Mouse (Mus musculus) liver, postnatal 0 days (tissue): ENCODE measurements around the gene Actb. TPM values are rescaled to one million over a fixed set of nuclear protein-coding genes. Genes with fewer than 3 reads are reported as not detected.
A peak's percentile ranks its signal among the peaks of the same experiment; 100 is the strongest.
"Not testable (repeated sequence)": the region's sequence is repeated elsewhere in the genome, so short reads cannot be mapped to it uniquely, and the experiment has no call there.

Experiments
- ATAC-seq: fragments of 200-750 bp; cut with Nextera tagmentation; 2 replicates; pipeline ENCODE4 v1.8.0; 2017; ENCODE audit warnings: mild to moderate bottlenecking, moderate library complexity
- DNase-seq: peaks from one replicate; pipeline ENCODE4 v3.0.0-alpha.2; 2016
- H3K27ac ChIP-seq: fragments of 300-500 bp; sonication (generic); 2 replicates; pipeline ENCODE4 v1.5.1; 2014; ENCODE audit warnings: antibody characterized with exemption, moderate library complexity, mild to moderate bottlenecking, low read depth
- H3K27me3 ChIP-seq: fragments of 300-500 bp; sonication (generic); 2 replicates; pipeline ENCODE4 v1.6.1; 2014; ENCODE audit warnings: low read length, control low read depth, mixed read lengths; ENCODE audit not compliant: insufficient read depth
- H3K36me3 ChIP-seq: fragments of 300-500 bp; sonication (generic); replicated peaks from 2 replicates; pipeline ENCODE4 v1.6.1; 2014; ENCODE audit warnings: mild to moderate bottlenecking, control low read depth, low read length, moderate library complexity, mixed read lengths; ENCODE audit not compliant: insufficient read depth
- H3K4me1 ChIP-seq: fragments of 300-500 bp; sonication (generic); 2 replicates; pipeline ENCODE4 v1.6.1; 2014; ENCODE audit warnings: antibody characterized with exemption, mild to moderate bottlenecking, control low read depth; ENCODE audit not compliant: insufficient read depth
- H3K4me2 ChIP-seq: fragments of 300-500 bp; sonication (generic); 2 replicates; pipeline ENCODE4 v1.6.1; 2014; ENCODE audit warnings: low read depth, mild to moderate bottlenecking, low read length, moderate library complexity, mixed read lengths
- H3K4me3 ChIP-seq: fragments of 300-500 bp; sonication (generic); 2 replicates; pipeline ENCODE4 v1.5.1; 2014; ENCODE audit warnings: low read depth, low read length
- H3K9ac ChIP-seq: fragments of 300-500 bp; sonication (generic); replicated peaks from 2 replicates; pipeline ENCODE4 v1.6.1; 2014; ENCODE audit warnings: mild to moderate bottlenecking, moderate library complexity
- H3K9me3 ChIP-seq: fragments of 300-500 bp; sonication (generic); 2 replicates; pipeline ENCODE4 v1.6.1; 2016; ENCODE audit warnings: mild to moderate bottlenecking, control low read depth, low read length, mixed read lengths
- CTCF ChIP-seq: sonication (generic); IDR thresholded peaks from 2 replicates; pipeline ENCODE4 v1.5.1; 2016; ENCODE audit warnings: antibody characterized with exemption, low read depth
- EP300 ChIP-seq: IDR thresholded peaks from 2 replicates; pipeline ENCODE4 v1.6.1; 2016; ENCODE audit warnings: antibody characterized with exemption, low read depth, mild to moderate bottlenecking
- WGBS: fragments of 180-500 bp; shearing (Covaris S2); extraction: QIAGEN DNeasy Blood & Tissue Kit; methylation state at CpG from one replicate; pipeline ENCODE4 v1.1.7; 2014; ENCODE audit not compliant: insufficient replicate concordance; 5-methylcytosine and 5-hydroxymethylcytosine counted together
- polyA plus RNA-seq: library from polyadenylated mRNA; unstranded; fragments of >200 nt; fragmentation: Nextera tagmentation; extraction: Ambion mirVana; gene quantifications from 2 replicates; pipeline ENCODE4 v1.2.1, GENCODE M21; 2015

The Actb gene
- polyA plus RNA-seq, 1 experiment from 2014 or later = 7,738 TPM

DNA sequence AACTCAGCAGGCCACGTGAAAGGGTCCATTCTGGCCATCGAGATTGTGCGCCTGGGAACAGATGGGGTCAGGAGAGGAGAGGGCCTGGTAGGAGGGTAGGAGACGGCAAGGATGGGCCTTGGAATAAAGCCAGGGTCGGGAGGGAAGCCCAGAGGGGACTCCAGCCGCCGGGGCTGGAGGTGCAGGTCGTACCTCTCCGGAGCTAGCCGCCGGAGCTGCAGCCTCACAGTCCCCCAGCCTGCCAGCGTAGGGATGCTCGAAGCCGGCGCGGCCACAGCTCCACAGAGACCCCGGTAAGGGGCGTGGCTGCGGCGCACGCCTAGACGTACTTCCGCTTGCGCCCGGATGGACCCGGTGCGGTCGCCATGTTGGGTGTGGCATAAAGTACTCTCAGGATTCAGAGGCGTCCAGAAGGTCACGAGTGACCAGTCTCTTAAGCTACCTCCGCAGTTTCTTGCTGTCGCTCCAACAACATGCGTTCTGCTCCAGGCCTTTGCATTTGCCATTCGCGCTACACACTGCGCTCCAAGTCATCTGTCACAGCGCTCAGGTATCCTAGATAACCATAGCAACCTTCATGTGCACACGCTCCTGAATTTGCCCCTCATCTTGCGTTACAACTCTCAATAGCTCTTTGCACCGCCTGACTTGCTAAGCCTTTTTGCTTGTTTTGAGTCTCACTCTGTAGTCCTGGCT, 11.5 kb downstream of the Actb start, which contains the start of gene Fbxl18:
TSS of gene Fbxl18 (minus strand) at position 504 of the 696 bp plus-strand sequence.
- ATAC-seq (peak; percentile 93), DNase-seq (peak; percentile 93)
- peak within 1 kb of the TSS; percentile 68 for H3K27ac ChIP-seq
- H3K4me1 ChIP-seq = peaks cover 15% of the 10 kb centered on the region
- H3K9me3 ChIP-seq = no peaks in the 10 kb centered on the region
- H3K4me2 ChIP-seq = peak within 1 kb of the TSS; percentile 97
- 0% methylated on average over 39 of the region's 40 CpGs for WGBS
- no peaks in the 10 kb centered on the region for H3K27me3 ChIP-seq
- TF ChIP-seq CTCF (no peak), EP300 (no peak)
- H3K36me3 ChIP-seq = no peaks in the 10 kb centered on the region; the same call in none of the 2 replicates
- H3K9ac ChIP-seq = peak within 1 kb of the TSS; percentile 79
- H3K4me3 ChIP-seq = peak within 1 kb of the TSS; percentile 84

- Histone ChIP-seq H3K9ac (no peak overlapping the region), H3K4me2 (no peak overlapping the region), H3K36me3 (peaks cover 6% of the 10 kb centered on the region), H3K27me3 (no peaks in the 10 kb centered on the region), H3K4me1 (peaks cover 15% of the 10 kb centered on the region), H3K27ac (no peak overlapping the region), H3K9me3 (no peaks in the 10 kb centered on the region), H3K4me3 (no peak overlapping the region)
- DNase-seq (no peak), ATAC-seq (no peak)
- WGBS = 78% methylated on average over 6 of the region's 6 CpGs
- TF ChIP-seq EP300 = no peak
Observed at GRCm38 (mm10) chr5:142891396-142891795, 15.2 kb downstream of the Actb start.

DNA sequence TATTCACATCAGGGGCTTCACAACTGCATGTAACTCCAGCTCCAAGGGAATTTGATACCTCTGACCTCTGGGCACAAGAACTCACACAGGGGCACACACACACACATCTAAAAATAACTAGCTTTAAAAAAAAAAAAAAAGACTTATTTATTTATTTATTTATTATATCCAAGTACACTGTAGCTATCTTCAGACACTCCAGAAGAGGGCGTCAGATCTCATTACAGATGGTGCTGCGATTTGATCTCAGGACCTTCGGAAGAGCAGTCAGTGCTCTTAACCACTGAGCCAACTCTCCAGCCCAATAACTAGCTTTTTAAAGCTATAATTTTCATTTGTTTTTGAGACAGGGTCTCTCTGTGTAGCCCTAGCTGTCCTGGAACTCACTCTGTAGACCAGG, 19.0 kb downstream of the Actb start:
- not testable (repeated sequence) for H3K9ac ChIP-seq, H3K4me3 ChIP-seq, H3K27me3 ChIP-seq, H3K27ac ChIP-seq, H3K4me1 ChIP-seq, DNase-seq, H3K4me2 ChIP-seq, ATAC-seq, H3K9me3 ChIP-seq
- 73% methylated on average over 3 of the region's 3 CpGs for WGBS
- H3K36me3 ChIP-seq = peaks cover 19% of the 10 kb centered on the region

- H3K4me2 ChIP-seq = no peak overlapping the region
- no peak overlapping the region for H3K4me3 ChIP-seq
- H3K27me3 ChIP-seq = no peaks in the 10 kb centered on the region
- DNase-seq (no peak), ATAC-seq (no peak)
- no peak overlapping the region for H3K9ac ChIP-seq
- H3K4me1 ChIP-seq = no peaks in the 10 kb centered on the region
- TF ChIP-seq CTCF (no peak), EP300 (no peak)
- no peak overlapping the region for H3K27ac ChIP-seq
- WGBS = 88% methylated on average over 19 of the region's 20 CpGs
- peaks cover 19% of the 10 kb centered on the region for H3K36me3 ChIP-seq
- no peaks in the 10 kb centered on the region for H3K9me3 ChIP-seq
Observed at GRCm38 (mm10) chr5:142886761-142887160, 19.8 kb downstream of the Actb start.

DNA sequence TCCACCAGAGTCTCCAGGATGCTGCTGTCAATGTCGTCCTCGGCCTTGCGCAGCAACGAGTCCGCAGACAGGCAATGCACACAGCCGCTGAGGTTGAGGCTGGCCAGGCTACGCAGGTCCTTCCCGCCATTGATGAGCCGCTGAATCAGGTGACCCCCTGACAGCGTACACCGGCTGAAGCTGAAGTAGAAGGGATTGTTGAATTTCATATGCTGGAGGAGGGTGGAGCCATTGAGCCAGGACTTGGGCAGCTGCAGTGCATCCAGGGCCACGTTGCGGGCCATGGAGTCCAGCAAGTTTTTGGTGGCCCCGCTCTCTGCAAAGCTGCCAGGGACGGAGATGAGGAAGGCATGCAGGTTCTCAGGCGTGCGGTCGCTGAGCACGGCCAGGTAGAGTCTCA, 20.4 kb downstream of the Actb start:
- Histone ChIP-seq H3K9ac (no peak overlapping the region), H3K36me3 (peaks cover 19% of the 10 kb centered on the region), H3K4me1 (peaks cover 4% of the 10 kb centered on the region), H3K27ac (no peak overlapping the region), H3K27me3 (no peaks in the 10 kb centered on the region), H3K9me3 (no peaks in the 10 kb centered on the region), H3K4me2 (no peak overlapping the region), H3K4me3 (no peak overlapping the region)
- TF ChIP-seq CTCF = no peak
- TF ChIP-seq EP300 = no peak
- 94% methylated on average over 19 of the region's 19 CpGs for WGBS
- ATAC-seq (no peak), DNase-seq (no peak)

- ATAC-seq (no peak), DNase-seq (no peak)
- TF ChIP-seq EP300 (no peak), CTCF (no peak)
- Histone ChIP-seq H3K36me3 (peaks cover 19% of the 10 kb centered on the region), H3K27me3 (no peaks in the 10 kb centered on the region), H3K27ac (no peak overlapping the region), H3K9ac (no peak overlapping the region), H3K4me1 (peaks cover 4% of the 10 kb centered on the region), H3K9me3 (no peaks in the 10 kb centered on the region), H3K4me2 (no peak overlapping the region), H3K4me3 (no peak overlapping the region)
- WGBS = 95% methylated on average over 11 of the region's 11 CpGs
Observed at GRCm38 (mm10) chr5:142882471-142882870, 24.1 kb downstream of the Actb start.
